Mouse (Mus musculus): ENCODE data around the gene Tob1. TPM values are rescaled to one million over a fixed set of nuclear protein-coding genes. Genes with fewer than 3 reads are reported as not detected.

Gene Tob1
- total RNA-seq, 1 experiment from 2014 or later = 17.1 TPM

- ATAC-seq (replicated peaks in 1 of 2; ENCODE audit: insufficient read depth in 1 of 2, low FRiP score in 2 of 2, low TSS enrichment in 1 of 2, low read depth in 1 of 2, poor library complexity in 2 of 2, severe bottlenecking in 2 of 2) = no peak
Observed at GRCm38 (mm10) chr11:94213735-94214594, 2.7 kb downstream of the Tob1 start.

- ATAC-seq (replicated peaks in 1 of 2; ENCODE audit: insufficient read depth in 1 of 2, low FRiP score in 2 of 2, low TSS enrichment in 1 of 2, low read depth in 1 of 2, poor library complexity in 2 of 2, severe bottlenecking in 2 of 2) = no peak
Observed at GRCm38 (mm10) chr11:94215581-94215980, 4.3 kb downstream of the Tob1 start.

GRCm38 (mm10) chr11:94216247-94216646, 5.0 kb downstream of the Tob1 start:
- no peak for ATAC-seq (replicated peaks in 1 of 2; ENCODE audit: insufficient read depth in 1 of 2, low FRiP score in 2 of 2, low TSS enrichment in 1 of 2, low read depth in 1 of 2, poor library complexity in 2 of 2, severe bottlenecking in 2 of 2)

GRCm38 (mm10) chr11:94221257-94221656, 10.0 kb downstream of the Tob1 start:
- no peak for ATAC-seq (replicated peaks in 1 of 2; ENCODE audit: insufficient read depth in 1 of 2, low FRiP score in 2 of 2, low TSS enrichment in 1 of 2, low read depth in 1 of 2, poor library complexity in 2 of 2, severe bottlenecking in 2 of 2)

GRCm38 (mm10) chr11:94223531-94223930, 12.3 kb downstream of the Tob1 start:
- ATAC-seq (replicated peaks in 1 of 2; ENCODE audit: insufficient read depth in 1 of 2, low FRiP score in 2 of 2, low TSS enrichment in 1 of 2, low read depth in 1 of 2, poor library complexity in 2 of 2, severe bottlenecking in 2 of 2) = no peak

GRCm38 (mm10) chr11:94225985-94226384, 14.7 kb downstream of the Tob1 start:
- ATAC-seq (replicated peaks in 1 of 2; ENCODE audit: insufficient read depth in 1 of 2, low FRiP score in 2 of 2, low TSS enrichment in 1 of 2, low read depth in 1 of 2, poor library complexity in 2 of 2, severe bottlenecking in 2 of 2) = peak; percentile 71 to 80; a peak in 3 of 4 replicates

GRCm38 (mm10) chr11:94228416-94228815, 17.2 kb downstream of the Tob1 start:
- ATAC-seq (replicated peaks in 1 of 2; ENCODE audit: insufficient read depth in 1 of 2, low FRiP score in 2 of 2, low TSS enrichment in 1 of 2, low read depth in 1 of 2, poor library complexity in 2 of 2, severe bottlenecking in 2 of 2) = no peak

- no peak for ATAC-seq (replicated peaks in 1 of 2; ENCODE audit: insufficient read depth in 1 of 2, low FRiP score in 2 of 2, low TSS enrichment in 1 of 2, low read depth in 1 of 2, poor library complexity in 2 of 2, severe bottlenecking in 2 of 2)
Observed at GRCm38 (mm10) chr11:94229207-94229960, 18.1 kb downstream of the Tob1 start.

GRCm38 (mm10) chr11:94230244-94230643, 19.0 kb downstream of the Tob1 start:
- ATAC-seq (replicated peaks in 1 of 2; ENCODE audit: insufficient read depth in 1 of 2, low FRiP score in 2 of 2, low TSS enrichment in 1 of 2, low read depth in 1 of 2, poor library complexity in 2 of 2, severe bottlenecking in 2 of 2) = no peak

- ATAC-seq (replicated peaks in 1 of 2; ENCODE audit: insufficient read depth in 1 of 2, low FRiP score in 2 of 2, low TSS enrichment in 1 of 2, low read depth in 1 of 2, poor library complexity in 2 of 2, severe bottlenecking in 2 of 2) = no peak
Observed at GRCm38 (mm10) chr11:94231821-94232552, 20.7 kb downstream of the Tob1 start.

- ATAC-seq (replicated peaks in 1 of 2; ENCODE audit: insufficient read depth in 1 of 2, low FRiP score in 2 of 2, low TSS enrichment in 1 of 2, low read depth in 1 of 2, poor library complexity in 2 of 2, severe bottlenecking in 2 of 2) = no peak
Observed at GRCm38 (mm10) chr11:94233405-94233804, 22.2 kb downstream of the Tob1 start.

- ATAC-seq (replicated peaks in 1 of 2; ENCODE audit: insufficient read depth in 1 of 2, low FRiP score in 2 of 2, low TSS enrichment in 1 of 2, low read depth in 1 of 2, poor library complexity in 2 of 2, severe bottlenecking in 2 of 2) = no peak
Observed at GRCm38 (mm10) chr11:94234380-94234779, 23.1 kb downstream of the Tob1 start.

GRCm38 (mm10) chr11:94234857-94235256, 23.6 kb downstream of the Tob1 start:
- no peak for ATAC-seq (replicated peaks in 1 of 2; ENCODE audit: insufficient read depth in 1 of 2, low FRiP score in 2 of 2, low TSS enrichment in 1 of 2, low read depth in 1 of 2, poor library complexity in 2 of 2, severe bottlenecking in 2 of 2)

- peak; percentile 91 to 93 for ATAC-seq (replicated peaks in 1 of 2; ENCODE audit: insufficient read depth in 1 of 2, low FRiP score in 2 of 2, low TSS enrichment in 1 of 2, low read depth in 1 of 2, poor library complexity in 2 of 2, severe bottlenecking in 2 of 2)
Observed at GRCm38 (mm10) chr11:94236074-94236473, 24.8 kb downstream of the Tob1 start.

- no peak for ATAC-seq (replicated peaks in 1 of 2; ENCODE audit: insufficient read depth in 1 of 2, low FRiP score in 2 of 2, low TSS enrichment in 1 of 2, low read depth in 1 of 2, poor library complexity in 2 of 2, severe bottlenecking in 2 of 2)
Observed at GRCm38 (mm10) chr11:94238786-94239185, 27.5 kb downstream of the Tob1 start.

- no peak for ATAC-seq (replicated peaks in 1 of 2; ENCODE audit: insufficient read depth in 1 of 2, low FRiP score in 2 of 2, low TSS enrichment in 1 of 2, low read depth in 1 of 2, poor library complexity in 2 of 2, severe bottlenecking in 2 of 2)
Observed at GRCm38 (mm10) chr11:94239706-94240105, 28.5 kb downstream of the Tob1 start.

GRCm38 (mm10) chr11:94242760-94243421, 31.6 kb downstream of the Tob1 start:
- ATAC-seq (replicated peaks in 1 of 2; ENCODE audit: insufficient read depth in 1 of 2, low FRiP score in 2 of 2, low TSS enrichment in 1 of 2, low read depth in 1 of 2, poor library complexity in 2 of 2, severe bottlenecking in 2 of 2) = peak; percentile 62 to 72

Measured in hematopoietic stem cell, adult 5-6 weeks (primary cell).